Mouse (Mus musculus) thymus, postnatal 14 days (tissue): ENCODE results near the gene Pax1.

Experiments
- DNase-seq: peaks from one replicate; pipeline ENCODE4 v3.0.0; 2021

The Pax1 gene

GRCm38 (mm10) chr2:147373667-147374007, 11.9 kb downstream of the Pax1 start:
- DNase-seq, result no peak

- DNase-seq, result no peak
Measured at GRCm38 (mm10) chr2:147374245-147374644, 12.5 kb downstream of the Pax1 start.

DNA sequence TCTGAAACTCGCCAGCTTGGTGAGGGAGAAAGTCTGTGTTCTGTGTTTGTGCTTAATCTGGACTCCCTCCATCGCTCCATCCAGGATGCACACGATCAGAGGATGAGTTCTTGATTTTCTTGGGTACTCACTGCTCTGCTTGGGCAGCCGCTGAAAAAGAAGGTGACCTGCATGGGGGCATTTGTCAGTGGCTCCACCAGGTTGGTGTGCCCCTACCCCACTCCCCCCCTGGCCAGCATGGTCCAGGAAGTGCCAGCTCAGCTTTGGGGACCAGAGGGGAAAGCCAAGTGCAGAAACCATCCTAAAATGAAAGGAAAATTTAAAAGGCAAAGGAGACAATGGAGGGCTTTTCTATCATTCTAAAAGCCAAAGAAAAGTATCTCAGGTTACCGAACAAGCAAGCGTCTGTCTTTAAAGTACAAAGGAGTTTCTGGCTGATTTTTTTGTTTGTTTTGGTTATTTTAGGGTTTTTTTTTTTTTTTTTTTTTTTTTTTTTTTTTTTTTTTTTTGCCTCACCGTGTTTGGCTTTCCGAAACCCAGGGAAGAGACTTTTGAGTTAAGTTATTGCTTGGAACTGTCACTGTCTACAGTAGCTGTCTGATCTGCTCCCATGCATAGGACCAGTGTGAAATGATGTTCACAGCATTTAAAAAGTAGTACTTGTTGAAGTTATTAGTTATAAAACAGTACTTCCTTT, 13.4 kb downstream of the Pax1 start:
- DNase-seq, result no peak

- DNase-seq, result no peak
Measured at GRCm38 (mm10) chr2:147378934-147379333, 17.2 kb downstream of the Pax1 start.

- DNase-seq, result no peak
Measured at GRCm38 (mm10) chr2:147383373-147383772, 21.6 kb downstream of the Pax1 start.

DNA sequence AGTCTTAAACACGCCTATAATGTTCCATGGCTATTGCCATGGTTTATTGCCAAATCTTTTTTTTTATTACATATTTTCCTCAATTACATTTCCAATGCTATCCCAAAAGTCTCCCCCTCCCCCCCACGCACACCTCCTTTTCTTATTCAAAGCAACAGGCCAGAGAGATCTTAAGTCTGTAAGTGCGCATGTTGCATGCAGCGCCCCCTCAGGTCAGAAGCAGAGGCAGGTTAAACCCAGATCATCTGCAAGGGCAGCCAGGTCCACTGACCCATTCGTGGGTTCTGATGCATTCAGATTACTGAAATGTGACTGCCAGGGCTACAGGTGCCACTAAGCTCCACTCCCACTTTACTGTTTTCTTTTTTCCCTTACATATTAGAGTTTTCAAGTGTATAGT, 25.2 kb downstream of the Pax1 start:
- DNase-seq, result no peak

GRCm38 (mm10) chr2:147409323-147409722, 47.6 kb downstream of the Pax1 start:
- DNase-seq, result no peak

DNA sequence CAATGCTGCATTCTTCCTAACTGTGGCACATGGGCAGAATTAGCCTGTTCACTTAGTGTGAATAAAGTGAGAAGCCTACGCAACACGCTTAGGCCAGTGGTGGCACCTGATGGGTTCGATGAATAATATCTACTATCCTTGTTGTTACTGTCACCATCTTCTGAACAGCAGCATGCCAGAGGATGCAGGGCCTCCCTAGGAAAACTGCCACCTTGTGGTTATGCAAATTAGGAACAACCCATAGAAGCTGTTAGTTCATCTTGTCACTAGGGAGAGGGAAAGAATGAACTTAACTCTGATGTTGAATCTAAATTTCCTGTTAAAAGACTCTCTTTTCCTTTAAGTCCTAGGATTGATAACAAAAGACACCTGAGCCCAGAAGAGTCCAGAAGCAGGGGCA, 53.3 kb downstream of the Pax1 start:
- no peak for DNase-seq

DNA sequence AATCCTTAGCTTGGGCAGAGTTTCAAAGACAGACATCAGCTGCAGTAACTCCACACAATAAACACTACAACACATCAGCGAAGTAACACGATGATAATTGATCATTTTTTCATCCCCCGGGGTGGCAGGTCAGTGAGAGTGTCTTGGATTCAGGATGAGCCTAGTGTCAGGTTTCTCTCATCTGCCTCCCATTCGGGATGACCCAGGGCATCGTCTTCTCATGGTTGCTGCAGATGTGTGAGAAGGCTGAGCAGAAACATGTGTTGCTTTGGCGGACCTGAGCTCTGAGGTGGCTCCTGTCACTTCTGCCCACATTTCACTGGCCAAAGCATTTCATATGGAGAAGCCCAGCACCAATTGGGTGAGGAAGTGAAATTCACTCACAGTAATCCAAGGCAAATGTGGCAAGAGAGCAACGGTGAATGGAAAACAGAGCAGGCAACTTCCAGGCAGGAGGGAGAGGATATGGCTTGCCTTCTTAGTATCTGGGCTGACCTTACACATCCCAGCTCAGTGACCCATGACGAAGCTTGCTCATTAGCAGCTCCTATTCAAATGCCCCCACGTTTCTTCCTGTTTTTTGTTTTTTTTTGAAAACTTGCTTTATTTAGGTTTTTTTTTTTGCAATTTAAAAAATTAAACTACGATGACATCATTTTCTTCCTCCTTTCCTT, 63.0 kb downstream of the Pax1 start:
- DNase-seq, result no peak

GRCm38 (mm10) chr2:147429607-147430356, 68.1 kb downstream of the Pax1 start:
- no peak for DNase-seq

- DNase-seq, result no peak
Measured at GRCm38 (mm10) chr2:147433120-147433519, 71.4 kb downstream of the Pax1 start.
